In genomic region chr10:67285176-67285814, GRCm38 (mm10) we compare ENCODE assay signal across 8 mouse cellular contexts. TPM values are rescaled to one million over a fixed set of nuclear protein-coding genes. Genes with fewer than 3 reads are reported as not detected.
A peak's percentile ranks its signal among the peaks of the same experiment; 100 is the strongest.
DNase-seq lines count a peak whose midpoint lies in the region; ATAC-seq and TF ChIP-seq lines count a peak whose summit lies in the region.

Gene Nrbf2, minus strand, starts transcription at chr10:67285305.

- DNase-seq in B cell, adult 2 months: peak; percentile 84 to 90
- DNase-seq in brain, adult 2 months (ENCODE audit: low read depth, low spot score): peak; percentile 96
- DNase-seq in liver, adult 2 months (ENCODE audit: extremely low read depth, low read depth, low spot score): peak; percentile 87
- peak; percentile 95 for DNase-seq in splenic B cell, adult 2 months (ENCODE audit: low read depth, low spot score)

- no peaks in the 10 kb centered on the region for H3K9me3 ChIP-seq in heart, embryonic 11.5 days (replicated peaks; ENCODE audit: control insufficient read depth, low read length)
- no peaks in the 10 kb centered on the region for H3K9me3 ChIP-seq in kidney, embryonic 16.5 days (ENCODE audit: low read length)

- peaks cover 22% of the 10 kb centered on the region for H3K4me1 ChIP-seq in heart, embryonic 11.5 days (ENCODE audit: control insufficient read depth, insufficient read depth, low read length)
- peaks cover 31% of the 10 kb centered on the region for H3K4me1 ChIP-seq in kidney, embryonic 16.5 days (ENCODE audit: insufficient read depth, low read length)
- peaks cover 29% of the 10 kb centered on the region for H3K4me1 ChIP-seq in liver, adult 2 months (ENCODE audit: control insufficient read depth, insufficient read depth, low read length)

- TF ChIP-seq POLR2A in liver, adult 2 months (IDR thresholded peaks at IDR 0.05; ENCODE audit: extremely low read depth, insufficient read depth, low read length): 0 out of 2 replicates have a peak, but pooled peaks have one; percentile 47
- TF ChIP-seq POLR2A in myocyte (IDR thresholded peaks at IDR 0.05; ENCODE audit: insufficient read length, low read depth): peak; percentile 65

- peak within 1 kb of the TSS; percentile 85 for H3K4me2 ChIP-seq in heart, embryonic 11.5 days
- H3K4me2 ChIP-seq in kidney, embryonic 16.5 days (replicated peaks; ENCODE audit: low read depth, low read length): peak within 1 kb of the TSS; percentile 81
- peak within 1 kb of the TSS; percentile 97 for H3K4me2 ChIP-seq in myocyte (ENCODE audit: low read depth)

- peaks cover 24% of the 10 kb centered on the region; the same call in 1 of the 2 replicates for H3K79me2 ChIP-seq in liver, adult 2 months (ENCODE audit: control insufficient read depth, insufficient read depth, low read length)
- peaks cover 43% of the 10 kb centered on the region for H3K79me2 ChIP-seq in myocyte (ENCODE audit: control insufficient read depth, insufficient read depth)

- H3K27me3 ChIP-seq in heart, embryonic 11.5 days (ENCODE audit: control insufficient read depth, insufficient read depth, low read length): no peaks in the 10 kb centered on the region
- H3K27me3 ChIP-seq in kidney, embryonic 16.5 days (ENCODE audit: insufficient read depth, low read length): no peaks in the 10 kb centered on the region
- H3K27me3 ChIP-seq in liver, adult 2 months (ENCODE audit: control insufficient read depth, insufficient read depth, low read length): no peaks in the 10 kb centered on the region
- H3K27me3 ChIP-seq in myocyte (ENCODE audit: control insufficient read depth, insufficient read depth, insufficient read length): no peaks in the 10 kb centered on the region
- H3K27me3 ChIP-seq in splenic B cell, adult 2 months (ENCODE audit: control insufficient read depth, insufficient read depth, low read length, poor library complexity, severe bottlenecking): no peaks in the 10 kb centered on the region

- 4% methylated on average over 47 of the region's 52 CpGs for WGBS in heart, embryonic 11.5 days (ENCODE audit: insufficient replicate concordance)
- WGBS in kidney, embryonic 16.5 days: 2% methylated on average over 33 of the region's 52 CpGs
- under 1% methylated on average over 52 of the region's 52 CpGs for WGBS in liver, adult 2 months

- peak within 1 kb of the TSS; percentile 76 for H3K4me3 ChIP-seq in heart, embryonic 11.5 days (ENCODE audit: low read depth, low read length)
- H3K4me3 ChIP-seq in kidney, embryonic 16.5 days (ENCODE audit: low read length): peak within 1 kb of the TSS; percentile 77
- peak within 1 kb of the TSS; percentile 98 for H3K4me3 ChIP-seq in liver, adult 2 months (ENCODE audit: insufficient read depth, low read depth, low read length)
- peak within 1 kb of the TSS; percentile 60 for H3K4me3 ChIP-seq in myocyte

- no peak for TF ChIP-seq CTCF in liver, adult 2 months (IDR thresholded peaks at IDR 0.05; ENCODE audit: low read depth, low read length)

- peak; percentile 88 for ATAC-seq in erythroblast, adult 5-6 weeks (replicated peaks; ENCODE audit: low FRiP score, poor library complexity, severe bottlenecking)
- peak; percentile 92 for ATAC-seq in heart, embryonic 11.5 days (replicated peaks; ENCODE audit: insufficient number of reproducible peaks, low FRiP score, low TSS enrichment)
- peak; percentile 89 for ATAC-seq in kidney, embryonic 16.5 days (ENCODE audit: low FRiP score, low TSS enrichment)

- H3K36me3 ChIP-seq in heart, embryonic 11.5 days (ENCODE audit: control insufficient read depth, insufficient read depth, low read length): no peaks in the 10 kb centered on the region
- H3K36me3 ChIP-seq in kidney, embryonic 16.5 days (ENCODE audit: insufficient read depth, low read length): no peaks in the 10 kb centered on the region
- H3K36me3 ChIP-seq in liver, adult 2 months (ENCODE audit: control insufficient read depth, insufficient read depth, low read length): no peaks in the 10 kb centered on the region
- H3K36me3 ChIP-seq in myocyte (ENCODE audit: control insufficient read depth, insufficient read depth): no peaks in the 10 kb centered on the region
- no peaks in the 10 kb centered on the region for H3K36me3 ChIP-seq in splenic B cell, adult 2 months (ENCODE audit: control insufficient read depth, insufficient read depth, low read length, poor library complexity, severe bottlenecking)

- peak within 1 kb of the TSS; percentile 80 for H3K9ac ChIP-seq in heart, embryonic 11.5 days (ENCODE audit: low read depth, low read length)
- peak within 1 kb of the TSS; percentile 90 for H3K9ac ChIP-seq in kidney, embryonic 16.5 days (replicated peaks; ENCODE audit: low read length)
- H3K9ac ChIP-seq in liver, adult 2 months (ENCODE audit: low read depth, low read length): peak within 1 kb of the TSS; percentile 97

- peak within 1 kb of the TSS; percentile 75 for H3K27ac ChIP-seq in heart, embryonic 11.5 days (ENCODE audit: low read depth, low read length)
- H3K27ac ChIP-seq in kidney, embryonic 16.5 days (ENCODE audit: low read length): peak within 1 kb of the TSS; percentile 87
- peak within 1 kb of the TSS; percentile 96 for H3K27ac ChIP-seq in liver, adult 2 months (replicated peaks; ENCODE audit: insufficient read depth, low read depth, low read length)

- peak within 1 kb of the TSS; percentile 87 for H3ac ChIP-seq in myocyte (ENCODE audit: control insufficient read depth, insufficient read length)

TF ChIP-seq in myocyte, 11 proteins besides CTCF, POLR2A, EP300 and RAD21:
- TF ChIP-seq REST (IDR thresholded peaks at IDR 0.05; ENCODE audit: insufficient read depth, insufficient read length): no peak
- peak; percentile 95 for TF ChIP-seq USF1 (IDR thresholded peaks at IDR 0.05; ENCODE audit: low read depth)
- TF ChIP-seq SRF (IDR thresholded peaks at IDR 0.05; ENCODE audit: control insufficient read depth, insufficient read length, low read depth): no peak
- TF ChIP-seq E2F4 (IDR thresholded peaks at IDR 0.05; ENCODE audit: insufficient read depth): no peak
- no peak for TF ChIP-seq MYOD1 (IDR thresholded peaks at IDR 0.05; ENCODE audit: control insufficient read depth in 1 of 3, insufficient read length in 2 of 3, low read depth in 2 of 3)
- TF ChIP-seq TCF12 (IDR thresholded peaks at IDR 0.05; ENCODE audit: insufficient read depth, poor library complexity, severe bottlenecking): no peak
- peak; percentile 0 for TF ChIP-seq POLR2AphosphoS2 (IDR thresholded peaks at IDR 0.05; ENCODE audit: insufficient read length, low read depth)
- no peak for TF ChIP-seq CEBPB (IDR thresholded peaks at IDR 0.05; ENCODE audit: insufficient read depth, poor library complexity, severe bottlenecking)

RNA-seq across cellular contexts. Expression of gene Nrbf2, which starts in this region (rescaled TPM):
- total RNA-seq in erythroblast, adult 5-6 weeks (2015; ENCODE audit: low replicate concordance): 14.6 and 16.1 TPM in 2 replicates
- 9.7 and 12.7 TPM in 2 replicates for total RNA-seq in erythroblast, adult 5-6 weeks (2017; ENCODE audit: low replicate concordance)
- 35.7 and 36.1 TPM in 2 replicates for polyA plus RNA-seq in heart, embryonic 11.5 days (2014; fragmentation: Nextera tagmentation; extraction: Ambion mirVana)
- 36.4 and 39.0 TPM in 2 replicates for polyA plus RNA-seq in kidney, embryonic 16.5 days (2015; fragmentation: Nextera tagmentation; extraction: Ambion mirVana)
- total RNA-seq in liver, adult 2 months (2014; rRNA removed): 10.8 and 13.6 TPM in 2 replicates
- 10.3 and 11.3 TPM in 2 replicates for polyA plus RNA-seq in liver, adult 2 months (2012; rRNA removed)
- polyA plus RNA-seq in myocyte (2012; fragmentation: generic; extraction: Trizol): 16.8 TPM

Comparison
In these comparisons a context has a peak if more than half of its experiments do, and no peak if none do; other contexts are left out.
1. Peak in every context shown above with its lines: DNase-seq, ATAC-seq, H3K4me3 ChIP-seq and H3K27ac ChIP-seq.